Mouse (Mus musculus) lung, embryonic 16.5 days (tissue): ENCODE data around the gene 9530068E07Rik. TPM values are rescaled to one million over a fixed set of nuclear protein-coding genes. Genes with fewer than 3 reads are reported as not detected.

Experiments used
- ATAC-seq: fragments of 200-750 bp; cut with Nextera tagmentation; 2 replicates; pipeline ENCODE4 v1.8.0; 2017; ENCODE audit warnings: low read depth, mild to moderate bottlenecking, moderate library complexity
- H3K27ac ChIP-seq: fragments of 300-500 bp; sonication (generic); 2 replicates; pipeline ENCODE4 v1.5.1; 2014; ENCODE audit warnings: mild to moderate bottlenecking, control low read depth, low read length
- H3K27me3 ChIP-seq: fragments of 300-500 bp; sonication (generic); 2 replicates; pipeline ENCODE4 v1.6.1; 2014; ENCODE audit warnings: low read depth, low read length, mixed read lengths; ENCODE audit not compliant: control insufficient read depth, insufficient read depth
- H3K36me3 ChIP-seq: fragments of 300-500 bp; sonication (generic); 2 replicates; pipeline ENCODE4 v1.6.1; 2014; ENCODE audit warnings: low read length; ENCODE audit not compliant: control insufficient read depth, insufficient read depth
- H3K4me1 ChIP-seq: fragments of 300-500 bp; sonication (generic); replicated peaks from 2 replicates; pipeline ENCODE4 v1.6.1; 2014; ENCODE audit warnings: low read length, mixed read lengths; ENCODE audit not compliant: control insufficient read depth, insufficient read depth
- H3K4me2 ChIP-seq: fragments of 300-500 bp; sonication (generic); 2 replicates; pipeline ENCODE4 v1.6.1; 2014; ENCODE audit warnings: low read depth, low read length, control low read depth
- H3K4me3 ChIP-seq: fragments of 300-500 bp; sonication (generic); 2 replicates; pipeline ENCODE4 v1.5.1; 2014; ENCODE audit warnings: mild to moderate bottlenecking, low read length, control low read depth
- H3K9ac ChIP-seq: fragments of 300-500 bp; sonication (generic); 2 replicates; pipeline ENCODE4 v1.6.1; 2014; ENCODE audit warnings: low read length, control low read depth
- H3K9me3 ChIP-seq: fragments of 300-500 bp; sonication (generic); 2 replicates; pipeline ENCODE4 v1.6.1; 2016; ENCODE audit warnings: low read length; ENCODE audit not compliant: control insufficient read depth
- WGBS: fragments of 180-500 bp; shearing (Covaris S2); extraction: QIAGEN DNeasy Blood & Tissue Kit; methylation state at CpG from one replicate; pipeline ENCODE4 v1.1.7; 2014; 5-methylcytosine and 5-hydroxymethylcytosine counted together
- polyA plus RNA-seq: library from polyadenylated mRNA; unstranded; fragments of >200 nt; fragmentation: Nextera tagmentation; extraction: Ambion mirVana; gene quantifications from 2 replicates; pipeline ENCODE4 v1.2.1, GENCODE M21; 2015

9530068E07Rik gene
- polyA plus RNA-seq, 1 experiment from 2014 or later = 238 TPM

GRCm38 (mm10) chr11:52369252-52370134, 26.7 kb upstream of the 9530068E07Rik start:
- Histone ChIP-seq H3K9me3 (no peaks in the 10 kb centered on the region), H3K4me2 (no peak overlapping the region), H3K4me1 (peaks cover 31% of the 10 kb centered on the region), H3K36me3 (no peaks in the 10 kb centered on the region), H3K4me3 (no peak overlapping the region), H3K9ac (no peak overlapping the region), H3K27me3 (no peaks in the 10 kb centered on the region), H3K27ac (no peak overlapping the region)
- 77% methylated on average over 9 of the region's 9 CpGs for WGBS
- no peak for ATAC-seq

- no peaks in the 10 kb centered on the region for H3K9me3 ChIP-seq
- WGBS = 81% methylated on average over 2 of the region's 2 CpGs
- peaks cover 3% of the 10 kb centered on the region for H3K36me3 ChIP-seq
Measured at GRCm38 (mm10) chr11:52370135-52370452, 26.1 kb upstream of the 9530068E07Rik start.

GRCm38 (mm10) chr11:52370538-52370937, 25.7 kb upstream of the 9530068E07Rik start:
- H3K27ac ChIP-seq = peak overlapping the region; percentile 32
- no peaks in the 10 kb centered on the region for H3K27me3 ChIP-seq
- H3K4me3 ChIP-seq = no peak overlapping the region
- peaks cover 26% of the 10 kb centered on the region for H3K4me1 ChIP-seq
- H3K9ac ChIP-seq = no peak overlapping the region
- WGBS = 25% methylated on average over 2 of the region's 2 CpGs
- peaks cover 6% of the 10 kb centered on the region for H3K36me3 ChIP-seq
- ATAC-seq = peak; percentile 65
- no peak overlapping the region for H3K4me2 ChIP-seq
- no peaks in the 10 kb centered on the region for H3K9me3 ChIP-seq

More at GRCm38 (mm10) chr11:52370135-52370452, 26.1 kb upstream of the 9530068E07Rik start:
- H3K27me3 ChIP-seq = no peaks in the 10 kb centered on the region
- H3K4me3 ChIP-seq = no peak overlapping the region
- H3K27ac ChIP-seq = peak overlapping the region; percentile 32
- 0 out of 2 replicates have a peak, but pooled peaks have one; percentile 10 for ATAC-seq
- H3K9ac ChIP-seq = no peak overlapping the region
- H3K4me1 ChIP-seq = peaks cover 29% of the 10 kb centered on the region
- no peak overlapping the region for H3K4me2 ChIP-seq

- ATAC-seq = no peak
- no peaks in the 10 kb centered on the region for H3K9me3 ChIP-seq
- WGBS = 69% methylated on average over 7 of the region's 7 CpGs
- peaks cover 21% of the 10 kb centered on the region for H3K36me3 ChIP-seq
- no peak overlapping the region for H3K4me2 ChIP-seq
- H3K27ac ChIP-seq = no peak overlapping the region
- peaks cover 14% of the 10 kb centered on the region for H3K4me1 ChIP-seq
- no peak overlapping the region for H3K9ac ChIP-seq
- no peak overlapping the region for H3K4me3 ChIP-seq
- no peaks in the 10 kb centered on the region for H3K27me3 ChIP-seq
Measured at GRCm38 (mm10) chr11:52373841-52374240, 22.4 kb upstream of the 9530068E07Rik start.

- Histone ChIP-seq H3K9me3 (no peaks in the 10 kb centered on the region), H3K27ac (no peak overlapping the region), H3K4me1 (peaks cover 13% of the 10 kb centered on the region), H3K27me3 (no peaks in the 10 kb centered on the region), H3K36me3 (peaks cover 25% of the 10 kb centered on the region), H3K4me3 (no peak overlapping the region), H3K9ac (no peak overlapping the region), H3K4me2 (no peak overlapping the region)
- ATAC-seq = no peak
- WGBS = 57% methylated on average over 6 of the region's 6 CpGs
Measured at GRCm38 (mm10) chr11:52374340-52374739, 21.9 kb upstream of the 9530068E07Rik start.

GRCm38 (mm10) chr11:52377579-52377978, 18.6 kb upstream of the 9530068E07Rik start:
- no peak overlapping the region for H3K4me3 ChIP-seq
- no peak overlapping the region for H3K27ac ChIP-seq
- peaks cover 27% of the 10 kb centered on the region for H3K36me3 ChIP-seq
- ATAC-seq = no peak
- H3K27me3 ChIP-seq = no peaks in the 10 kb centered on the region
- no peak overlapping the region for H3K9ac ChIP-seq
- no peak overlapping the region for H3K4me2 ChIP-seq
- no peaks in the 10 kb centered on the region for H3K9me3 ChIP-seq
- WGBS = 84% methylated on average over 4 of the region's 4 CpGs
- no peaks in the 10 kb centered on the region; the same call in 1 of the 2 replicates for H3K4me1 ChIP-seq

- H3K27me3 ChIP-seq = no peaks in the 10 kb centered on the region
- no peak overlapping the region for H3K4me3 ChIP-seq
- H3K27ac ChIP-seq = no peak overlapping the region
- H3K36me3 ChIP-seq = peaks cover 37% of the 10 kb centered on the region
- no peak overlapping the region for H3K4me2 ChIP-seq
- no peaks in the 10 kb centered on the region for H3K4me1 ChIP-seq
- 87% methylated on average over 3 of the region's 3 CpGs for WGBS
- H3K9ac ChIP-seq = no peak overlapping the region
- ATAC-seq = no peak
- no peaks in the 10 kb centered on the region for H3K9me3 ChIP-seq
Measured at GRCm38 (mm10) chr11:52379241-52379640, 17.0 kb upstream of the 9530068E07Rik start.

- Histone ChIP-seq H3K4me1 (no peaks in the 10 kb centered on the region), H3K9me3 (no peaks in the 10 kb centered on the region), H3K27ac (no peak overlapping the region), H3K4me2 (no peak overlapping the region), H3K36me3 (peaks cover 51% of the 10 kb centered on the region), H3K9ac (no peak overlapping the region), H3K4me3 (no peak overlapping the region), H3K27me3 (no peaks in the 10 kb centered on the region)
- no peak for ATAC-seq
- WGBS = 93% methylated on average over 14 of the region's 14 CpGs
Measured at GRCm38 (mm10) chr11:52383741-52384140, 12.5 kb upstream of the 9530068E07Rik start.

- Histone ChIP-seq H3K4me2 (no peak overlapping the region), H3K36me3 (peaks cover 47% of the 10 kb centered on the region)
- 50% methylated on average over 3 of the region's 3 CpGs for WGBS
Measured at GRCm38 (mm10) chr11:52384667-52385066, 11.6 kb upstream of the 9530068E07Rik start.

More at GRCm38 (mm10) chr11:52384667-52385066, 11.6 kb upstream of the 9530068E07Rik start:
- ATAC-seq = no peak
- Histone ChIP-seq H3K4me1 (no peaks in the 10 kb centered on the region), H3K27me3 (no peaks in the 10 kb centered on the region), H3K27ac (no peak overlapping the region), H3K4me3 (no peak overlapping the region), H3K9ac (no peak overlapping the region), H3K9me3 (no peaks in the 10 kb centered on the region)
